Mouse (Mus musculus) MEL (cell line): ENCODE measurements around the gene Ibsp. TPM values are rescaled to one million over a fixed set of nuclear protein-coding genes. Genes with fewer than 3 reads are reported as not detected.

Experiments used
- DNase-seq: peaks from one replicate; pipeline ENCODE4 v3.0.0; 2011; ENCODE audit warnings: low read depth, low spot score
- H3K27ac ChIP-seq: 2 replicates; pipeline ENCODE4 v1.5.1; 2012; ENCODE audit warnings: low read depth, mild to moderate bottlenecking, control low read depth, low read length, moderate library complexity; ENCODE audit not compliant: control insufficient read depth
- H3K27me3 ChIP-seq, 2 experiments: fragments of 150-350 bp in 1 of 2; sonication (generic) in 1 of 2; 2 replicates each; pipeline ENCODE4 v1.6.1; 2012; ENCODE audit warnings: low read length in 2 of 2, mild to moderate bottlenecking in 2 of 2, improper control_type of control experiment in 1 of 2, moderate library complexity in 1 of 2; ENCODE audit not compliant: insufficient read depth in 2 of 2, control insufficient read depth in 1 of 2
- H3K36me3 ChIP-seq, 2 experiments: 2 replicates each; pipeline ENCODE4 v1.6.1; 2012 to 2014; ENCODE audit warnings: low read length in 2 of 2, improper control_type of control experiment in 1 of 2, inconsistent platforms in 1 of 2, mild to moderate bottlenecking in 1 of 2; ENCODE audit not compliant: insufficient read depth in 2 of 2, control insufficient read depth in 1 of 2
- H3K4me1 ChIP-seq, 2 experiments: fragments of 150-350 bp in 1 of 2; sonication (generic) in 1 of 2; 2 replicates each; pipeline ENCODE4 v1.6.1; 2012; ENCODE audit warnings: low read length in 2 of 2, improper control_type of control experiment in 1 of 2, mild to moderate bottlenecking in 1 of 2; ENCODE audit not compliant: insufficient read depth in 2 of 2, control insufficient read depth in 1 of 2
- H3K4me3 ChIP-seq, 2 experiments: fragments of 150-350 bp in 1 of 2; sonication (generic) in 1 of 2; 2 replicates each; pipeline ENCODE4 v1.5.1; 2012; ENCODE audit warnings: low read depth in 2 of 2, low read length in 2 of 2, mild to moderate bottlenecking in 2 of 2, moderate library complexity in 2 of 2, control low read depth in 1 of 2, improper control_type of control experiment in 1 of 2; ENCODE audit not compliant: control insufficient read depth in 1 of 2, insufficient read depth in 1 of 2
- H3K79me2 ChIP-seq: 2 replicates; pipeline ENCODE4 v1.6.1; 2012; ENCODE audit warnings: mild to moderate bottlenecking, low read length, moderate library complexity; ENCODE audit not compliant: control insufficient read depth, poor library complexity, insufficient read depth
- H3K9ac ChIP-seq: 2 replicates; pipeline ENCODE4 v1.6.1; 2012; ENCODE audit warnings: low read depth, mild to moderate bottlenecking, control low read depth, low read length, moderate library complexity; ENCODE audit not compliant: control insufficient read depth, poor library complexity, severe bottlenecking
- H3K9me3 ChIP-seq: fragments of 150-350 bp; sonication (generic); replicated peaks from 2 replicates; pipeline ENCODE4 v1.6.1; 2012; ENCODE audit warnings: mild to moderate bottlenecking, low read length, improper control_type of control experiment, moderate library complexity; ENCODE audit not compliant: insufficient read depth
- CTCF ChIP-seq, 3 experiments: IDR thresholded peaks in 2 of 3; conservative IDR thresholded peaks in 1 of 3; 2 replicates each; pipeline ENCODE4 v1.5.1; 2011 to 2012; ENCODE audit warnings: low read length in 3 of 3, low read depth in 2 of 3, mild to moderate bottlenecking in 2 of 3, improper control_type of control experiment in 1 of 3, inconsistent platforms in 1 of 3, mixed read lengths in 1 of 3, moderate library complexity in 1 of 3; ENCODE audit not compliant: control insufficient read depth in 1 of 3, insufficient read depth in 1 of 3, poor library complexity in 1 of 3, severe bottlenecking in 1 of 3
- E2F4 ChIP-seq: IDR thresholded peaks from 2 replicates; pipeline ENCODE4 v1.6.1; 2011; ENCODE audit warnings: low read depth, low read length, improper control_type of control experiment, borderline replicate concordance
- EP300 ChIP-seq, 2 experiments: IDR thresholded peaks; 2 replicates each; pipeline ENCODE4 v1.6.1; 2011; ENCODE audit warnings: improper control_type of control experiment in 2 of 2, low read length in 2 of 2, low read depth in 1 of 2, mild to moderate bottlenecking in 1 of 2
- ETS1 ChIP-seq: IDR thresholded peaks from 2 replicates; pipeline ENCODE4 v1.6.1; 2012; ENCODE audit warnings: low read depth, mild to moderate bottlenecking, inconsistent platforms, low read length, improper control_type of control experiment, moderate library complexity
- HCFC1 ChIP-seq: IDR thresholded peaks from 2 replicates; pipeline ENCODE4 v1.6.1; 2012; ENCODE audit warnings: low read depth, mild to moderate bottlenecking, inconsistent platforms, low read length, improper control_type of control experiment, moderate library complexity
- MAFK ChIP-seq: IDR thresholded peaks from 2 replicates; pipeline ENCODE4 v1.6.1; 2011; ENCODE audit warnings: low read depth, mild to moderate bottlenecking, low read length, improper control_type of control experiment, borderline replicate concordance
- NELFE ChIP-seq: IDR thresholded peaks from 2 replicates; pipeline ENCODE4 v1.6.1; 2011; ENCODE audit warnings: low read depth, low read length, improper control_type of control experiment
- NRF1 ChIP-seq: IDR thresholded peaks from 2 replicates; pipeline ENCODE4 v1.6.1; 2014; ENCODE audit warnings: low read depth, mild to moderate bottlenecking, inconsistent platforms, low read length, improper control_type of control experiment, moderate library complexity; ENCODE audit not compliant: poor library complexity, insufficient read depth, severe bottlenecking
- RAD21 ChIP-seq: IDR thresholded peaks from 2 replicates; pipeline ENCODE4 v1.6.1; 2011; ENCODE audit warnings: mild to moderate bottlenecking, low read depth, low read length, improper control_type of control experiment
- RCOR1 ChIP-seq: IDR thresholded peaks from 2 replicates; pipeline ENCODE4 v1.6.1; 2012; ENCODE audit warnings: low read depth, mild to moderate bottlenecking, inconsistent platforms, low read length, improper control_type of control experiment
- SMC3 ChIP-seq: IDR thresholded peaks from 2 replicates; pipeline ENCODE4 v1.6.1; 2011; ENCODE audit warnings: low read depth, low read length, improper control_type of control experiment
- TBP ChIP-seq: IDR thresholded peaks from 2 replicates; pipeline ENCODE4 v1.8.0; 2011; ENCODE audit warnings: low read depth, low read length, improper control_type of control experiment
- TCF12 ChIP-seq: IDR thresholded peaks from 2 replicates; pipeline ENCODE4 v1.6.1; 2014; ENCODE audit warnings: low read depth, mild to moderate bottlenecking, inconsistent platforms, low read length, improper control_type of control experiment, moderate library complexity
- USF2 ChIP-seq, 2 experiments: IDR thresholded peaks; 2 replicates each; pipeline ENCODE4 v1.6.1; 2011 to 2012; ENCODE audit warnings: improper control_type of control experiment in 2 of 2, low read length in 2 of 2, borderline replicate concordance in 1 of 2, inconsistent platforms in 1 of 2, low read depth in 1 of 2, mild to moderate bottlenecking in 1 of 2; ENCODE audit not compliant: insufficient read depth in 1 of 2
- polyA plus RNA-seq, 2 experiments: library from polyadenylated mRNA; stranded (reverse) in 1 of 2; unstranded in 1 of 2; fragments of >175 nt in 1 of 2; fragments of >200 nt in 1 of 2; gene quantifications; 2 replicates each; pipeline versions ENCODE4 v1.2.1 to v1.2.4; 2012; ENCODE audit warnings: low replicate concordance in 2 of 2, low read depth in 1 of 2; ENCODE audit not compliant: insufficient read length in 2 of 2, insufficient read depth in 1 of 2, missing spikeins in 1 of 2
- total RNA-seq: library from RNA; depleted of rRNA; stranded (reverse); fragments of 300-350 nt; gene quantifications from 2 replicates; pipeline ENCODE4 v1.2.3, GENCODE M21; 2012

Ibsp gene
- total and polyA plus RNA-seq, 3 experiments: not detected

- Histone ChIP-seq H3K36me3 (no peaks in the 10 kb centered on the region), H3K4me3 (no peak overlapping the region), H3K4me1 (no peaks in the 10 kb centered on the region), H3K79me2 (no peaks in the 10 kb centered on the region), H3K27me3 (no peaks in the 10 kb centered on the region), H3K27ac (no peak overlapping the region), H3K9me3 (no peaks in the 10 kb centered on the region), H3K9ac (no peak overlapping the region)
- DNase-seq: no peak
- TF ChIP-seq NRF1: no peak
Measured at GRCm38 (mm10) chr5:104339009-104339408, 40.0 kb downstream of the Ibsp start.

- Histone ChIP-seq H3K27me3 (no peaks in the 10 kb centered on the region), H3K79me2 (no peaks in the 10 kb centered on the region), H3K9me3 (no peaks in the 10 kb centered on the region), H3K27ac (no peak overlapping the region), H3K36me3 (no peaks in the 10 kb centered on the region), H3K4me3 (no peak overlapping the region), H3K4me1 (no peaks in the 10 kb centered on the region), H3K9ac (no peak overlapping the region)
- TF ChIP-seq RAD21 (peak; percentile 28), NELFE (no peak), HCFC1 (no peak), E2F4 (no peak), USF2 (IDR thresholded peaks at IDR 0.05; ENCODE audit: borderline replicate concordance in 1 of 2, insufficient read depth in 1 of 2, low read depth in 1 of 2, low read length in 2 of 2) (no peak), TBP (no peak), SMC3 (peak; percentile 19), ETS1 (no peak), TCF12 (no peak), NRF1 (no peak), CTCF (IDR thresholded peaks at IDR 0.05 in 2 of 3, conservative IDR thresholded peaks at IDR 0.05 in 1 of 3; ENCODE audit: control insufficient read depth in 1 of 3, insufficient read depth in 1 of 3, low read depth in 2 of 3, low read length in 3 of 3, poor library complexity in 1 of 3, severe bottlenecking in 1 of 3) (peak in 2 of 3 experiments; percentile 28 to 34; a peak in 3 of 6 replicates), RCOR1 (no peak), EP300 (IDR thresholded peaks at IDR 0.05; ENCODE audit: low read depth in 1 of 2, low read length in 2 of 2) (no peak), MAFK (no peak)
- DNase-seq: peak; percentile 17
Measured at GRCm38 (mm10) chr5:104339706-104340512, 40.9 kb downstream of the Ibsp start.
